Mouse (Mus musculus) T-helper 1 cell (primary cell): ENCODE data around the gene Wars2.

ENCODE experiments used
- in situ Hi-C: fragments of 300-600 bp; cut with MboI, MseI; formaldehyde crosslinking; loops from one replicate; pipeline ENCODE4 v1.15.1; 2025; ENCODE audit warnings: high pct_unique_total_duplicates

The Wars2 gene

GRCm38 (mm10) chr3:99140940-99141854 lies at the start of gene Wars2:
TSS of gene Wars2 (plus strand) at chr3:99141068.
- in situ Hi-C loops: no loop called here

- in situ Hi-C loops: no loop called here
Observed at GRCm38 (mm10) chr3:99096816-99097215, 44.1 kb upstream of the Wars2 start.

- in situ Hi-C loops: no loop called here
Observed at GRCm38 (mm10) chr3:99110353-99111213, 30.3 kb upstream of the Wars2 start.

GRCm38 (mm10) chr3:99111214-99111608 lies 29.7 kb upstream of the Wars2 start:
- in situ Hi-C loops: no loop called here

GRCm38 (mm10) chr3:99113266-99113837 lies 27.5 kb upstream of the Wars2 start:
- in situ Hi-C loops: no loop called here

GRCm38 (mm10) chr3:99120942-99121341 lies 19.9 kb upstream of the Wars2 start:
- in situ Hi-C loops: no loop called here

- in situ Hi-C loops: no loop called here
Observed at GRCm38 (mm10) chr3:99130521-99130920, 10.3 kb upstream of the Wars2 start.

GRCm38 (mm10) chr3:99131973-99132372 lies 8.9 kb upstream of the Wars2 start:
- in situ Hi-C loops: no loop called here

- in situ Hi-C loops: no loop called here
Observed at GRCm38 (mm10) chr3:99133913-99134312, 7.0 kb upstream of the Wars2 start.

GRCm38 (mm10) chr3:99147886-99148285 lies 7.0 kb downstream of the Wars2 start:
- in situ Hi-C loops: no loop called here

GRCm38 (mm10) chr3:99149035-99149434 lies 8.2 kb downstream of the Wars2 start:
- in situ Hi-C loops: no loop called here

GRCm38 (mm10) chr3:99156286-99156685 lies 15.4 kb downstream of the Wars2 start:
- in situ Hi-C loops: no loop called here

- in situ Hi-C loops: no loop called here
Observed at GRCm38 (mm10) chr3:99156987-99157386, 16.1 kb downstream of the Wars2 start.

- in situ Hi-C loops: no loop called here
Observed at GRCm38 (mm10) chr3:99157451-99158015, 16.7 kb downstream of the Wars2 start.

GRCm38 (mm10) chr3:99160016-99160415 lies 19.1 kb downstream of the Wars2 start:
- in situ Hi-C loops: no loop called here

- in situ Hi-C loops: no loop called here
Observed at GRCm38 (mm10) chr3:99162191-99162590, 21.3 kb downstream of the Wars2 start.

GRCm38 (mm10) chr3:99167734-99168133 lies 26.9 kb downstream of the Wars2 start:
- in situ Hi-C loops: no loop called here

GRCm38 (mm10) chr3:99173178-99173577 lies 32.3 kb downstream of the Wars2 start:
- in situ Hi-C loops: no loop called here

GRCm38 (mm10) chr3:99174658-99175304 lies 33.9 kb downstream of the Wars2 start:
- in situ Hi-C loops: no loop called here

- in situ Hi-C loops: no loop called here
Observed at GRCm38 (mm10) chr3:99183355-99184016, 42.6 kb downstream of the Wars2 start.

- in situ Hi-C loops: no loop called here
Observed at GRCm38 (mm10) chr3:99184373-99184772, 43.5 kb downstream of the Wars2 start.
